In the genomic region with DNA sequence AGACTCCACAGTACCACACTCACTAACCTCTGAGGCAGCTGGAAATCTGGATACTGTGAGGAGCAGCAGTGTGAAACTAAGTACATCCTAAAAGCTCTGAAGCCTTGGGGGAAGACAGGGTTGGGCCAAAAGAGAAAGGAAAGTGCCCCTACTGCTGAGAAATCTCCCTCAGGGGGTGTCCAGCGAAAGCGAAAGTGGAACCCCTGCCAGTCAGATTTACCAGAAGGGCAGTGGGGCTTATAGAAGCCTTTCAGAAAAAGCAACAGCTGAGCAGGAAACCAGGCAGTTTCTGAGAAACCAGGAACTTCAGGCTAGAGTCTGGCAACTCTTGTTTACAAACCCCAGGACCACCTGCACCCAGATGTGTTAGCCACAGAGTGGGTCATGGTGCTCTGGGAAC, we compare ENCODE assay signal across 8 mouse cellular contexts.
A peak's percentile ranks its signal among the peaks of the same experiment; 100 is the strongest.
DNase-seq lines count a peak whose midpoint lies in the region; ATAC-seq and TF ChIP-seq lines count a peak whose summit lies in the region.

No protein-coding gene starts in this region.

- 42% methylated on average over 2 of the region's 2 CpGs for WGBS in heart, adult 2 months
- 47% methylated on average over 2 of the region's 2 CpGs for WGBS in limb, embryonic 12.5 days

- DNase-seq in testis, postnatal 14 days (ENCODE audit: low spot score) = peak; percentile 7
- DNase-seq in testis, postnatal 10 days (ENCODE audit: low spot score) = no peak
- peak; percentile 47 to 65 for DNase-seq in heart, adult 2 months
- peak; percentile 7 to 29 for DNase-seq in spleen, postnatal 14 days (ENCODE audit: low spot score in 2 of 2)
- no peak for DNase-seq in left cerebral cortex, adult 11 months (ENCODE audit: low spot score)
- no peak for DNase-seq in right cerebral cortex, adult 18-20 months
- DNase-seq in urinary bladder, postnatal 14 days (ENCODE audit: low spot score) = no peak

- no peak for ATAC-seq in limb, embryonic 12.5 days (ENCODE audit: insufficient number of reproducible peaks, insufficient read depth, low FRiP score, low TSS enrichment, low read depth)

- no peak for TF ChIP-seq CTCF in heart, adult 2 months (IDR thresholded peaks at IDR 0.05)

- no peak for TF ChIP-seq EP300 in heart, adult 2 months (IDR thresholded peaks at IDR 0.05; ENCODE audit: insufficient read depth, low read depth, low read length)

- H3K27ac ChIP-seq in heart, adult 2 months = peak overlapping the region; percentile 45
- H3K27ac ChIP-seq in limb, embryonic 12.5 days = 0 out of 2 replicates have a peak overlapping the region, but pooled peaks have one; percentile 36

- H3K9ac ChIP-seq in heart, adult 2 months (ENCODE audit: low read depth, low read length) = peak overlapping the region; percentile 31
- H3K9ac ChIP-seq in limb, embryonic 12.5 days (replicated peaks) = no peak overlapping the region

- intact Hi-C loops in heart, adult 2 months (cut with DNase I) = no loop called here

- no peaks in the 10 kb centered on the region for H3K9me3 ChIP-seq in limb, embryonic 12.5 days

- TF ChIP-seq POLR2A in heart, adult 2 months (IDR thresholded peaks at IDR 0.05; ENCODE audit: insufficient read depth, low read depth, low read length) = no peak

- peaks cover 3% of the 10 kb centered on the region for H3K4me1 ChIP-seq in heart, adult 2 months (ENCODE audit: control insufficient read depth, insufficient read depth, low read length)
- peaks cover 9% of the 10 kb centered on the region for H3K4me1 ChIP-seq in limb, embryonic 12.5 days (replicated peaks)

- no peaks in the 10 kb centered on the region for H3K27me3 ChIP-seq in heart, adult 2 months (ENCODE audit: control insufficient read depth, insufficient read depth, low read length)
- no peaks in the 10 kb centered on the region for H3K27me3 ChIP-seq in limb, embryonic 12.5 days

- H3K4me2 ChIP-seq in limb, embryonic 12.5 days = no peak overlapping the region

- no peaks in the 10 kb centered on the region for H3K36me3 ChIP-seq in heart, adult 2 months (ENCODE audit: control insufficient read depth, insufficient read depth, low read length)
- H3K36me3 ChIP-seq in limb, embryonic 12.5 days = no peaks in the 10 kb centered on the region

- no peak overlapping the region for H3K4me3 ChIP-seq in heart, adult 2 months
- no peak overlapping the region for H3K4me3 ChIP-seq in limb, embryonic 12.5 days (replicated peaks)

- no peaks in the 10 kb centered on the region for H3K79me2 ChIP-seq in heart, adult 2 months (replicated peaks; ENCODE audit: control insufficient read depth, insufficient read depth, low read length)

Comparison
In these comparisons a context has a peak if more than half of its experiments do, and no peak if none do; other contexts are left out.
1. DNase-seq: peak in testis, postnatal 14 days (single experiment), heart, adult 2 months (2 of 2) and spleen, postnatal 14 days (2 of 2); none in testis, postnatal 10 days (single experiment), left cerebral cortex, adult 11 months (single experiment), right cerebral cortex, adult 18-20 months (single experiment) and urinary bladder, postnatal 14 days (single experiment).